ENCODE assay signal across 8 mouse cellular contexts in genomic region chr9:107709697-107710483, GRCm38 (mm10). TPM values are rescaled to one million over a fixed set of nuclear protein-coding genes. Genes with fewer than 3 reads are reported as not detected.
DNase-seq lines count a peak whose midpoint lies in the region; ATAC-seq lines count a peak whose summit lies in the region.

Gene Sema3f (minus strand): TSS chr9:107710475.

- peak within 1 kb of the TSS; percentile 97 for H3K9ac ChIP-seq in hindbrain, embryonic 13.5 days

- peak within 1 kb of the TSS; percentile 90 for H3K4me2 ChIP-seq in hindbrain, embryonic 13.5 days

- ATAC-seq in hindbrain, embryonic 13.5 days (ENCODE audit: low FRiP score) = peak; percentile 77

- H3K4me1 ChIP-seq in hindbrain, embryonic 13.5 days (replicated peaks) = peaks cover 64% of the 10 kb centered on the region

- H3K27ac ChIP-seq in hindbrain, embryonic 13.5 days = peak within 1 kb of the TSS; percentile 92

- H3K36me3 ChIP-seq in hindbrain, embryonic 13.5 days = peaks cover 7% of the 10 kb centered on the region

- H3K9me3 ChIP-seq in hindbrain, embryonic 13.5 days = no peaks in the 10 kb centered on the region

- peak; percentile 57 for DNase-seq in T-cell, adult 2 months (ENCODE audit: low spot score)
- peak; percentile 85 to 86 for DNase-seq in cerebellum, postnatal 10 days
- peak; percentile 57 to 68 for DNase-seq in frontal cortex, postnatal 36 days (ENCODE audit: low spot score in 2 of 2)
- DNase-seq in layer of hippocampus, postnatal 36 days = peak; percentile 40 to 41
- DNase-seq in lung, postnatal 36 days = peak; percentile 88
- DNase-seq in right cerebral cortex, adult 18-20 months = peak; percentile 64
- DNase-seq in urinary bladder, adult 2 months (ENCODE audit: low spot score) = peak; percentile 89

- under 1% methylated on average over 61 of the region's 86 CpGs for WGBS in hindbrain, embryonic 13.5 days

- peaks cover 45% of the 10 kb centered on the region for H3K27me3 ChIP-seq in hindbrain, embryonic 13.5 days

- H3K4me3 ChIP-seq in hindbrain, embryonic 13.5 days = peak within 1 kb of the TSS; percentile 83

RNA-seq across cellular contexts. Expression of gene Sema3f, which starts in this region (rescaled TPM):
- polyA plus RNA-seq in hindbrain, embryonic 13.5 days (2015; fragmentation: Nextera tagmentation; extraction: Ambion mirVana) = 16.4 and 17.0 TPM in 2 replicates
- 1 to 10 TPM; 4.3 to 4.6 TPM for total RNA-seq in layer of hippocampus, postnatal 36 days (2021)
- polyA plus RNA-seq in urinary bladder, adult 2 months (2012; rRNA removed) = 110 and 111 TPM in 2 replicates

Comparison
In these comparisons a context has a peak if more than half of its experiments do, and no peak if none do; other contexts are left out.
1. Peak in every context shown above with its lines: DNase-seq, ATAC-seq, H3K4me3 ChIP-seq and H3K27ac ChIP-seq.